Mouse (Mus musculus) adrenal gland, postnatal 14 days (tissue): ENCODE measurements at regions not wholly inside any gene's neighbourhood (a gene's known extent, or its start where the extent isn't known, plus 50 kb on each side); places are given as distances from the start of the nearest gene placed in this dataset.
A peak's percentile ranks its signal among the peaks of the same experiment; 100 is the strongest.

Source experiments
- DNase-seq: peaks from one replicate; pipeline ENCODE4 v3.0.0; 2021; ENCODE audit warnings: mixed read lengths

GRCm38 (mm10) chr13:64007688-64008087, 81.3 kb downstream of the Hsd17b3 start:
- peak; percentile 34 for DNase-seq

GRCm38 (mm10) chr13:64002945-64003459, 86.0 kb downstream of the Hsd17b3 start:
- no peak for DNase-seq

- no peak for DNase-seq
These were observed 88.7 kb downstream of the Hsd17b3 start for GRCm38 (mm10) chr13:64000303-64000702.

- no peak for DNase-seq
These were observed 90.4 kb downstream of the Hsd17b3 start for GRCm38 (mm10) chr13:63998647-63999046.

GRCm38 (mm10) chr13:63993857-63994477, 95.1 kb downstream of the Hsd17b3 start:
- no peak for DNase-seq

- no peak for DNase-seq
These were observed 96.0 kb downstream of the Hsd17b3 start for GRCm38 (mm10) chr13:63992989-63993388.

- DNase-seq: peak; percentile 16
These were observed 98.5 kb downstream of the Hsd17b3 start for GRCm38 (mm10) chr13:63990480-63990958.

- DNase-seq: no peak
These were observed 99.3 kb downstream of the Hsd17b3 start for GRCm38 (mm10) chr13:63989769-63990168.

GRCm38 (mm10) chr13:63988263-63988662, 100.8 kb downstream of the Hsd17b3 start:
- DNase-seq: no peak

- no peak for DNase-seq
These were observed 102.3 kb downstream of the Hsd17b3 start for GRCm38 (mm10) chr13:63986681-63987080.

GRCm38 (mm10) chr13:63985590-63985989, 103.4 kb downstream of the Hsd17b3 start:
- DNase-seq: no peak

GRCm38 (mm10) chr13:63985086-63985485, 103.9 kb downstream of the Hsd17b3 start:
- DNase-seq: no peak

GRCm38 (mm10) chr13:63980012-63980691, 108.9 kb downstream of the Hsd17b3 start:
- no peak for DNase-seq

- no peak for DNase-seq
These were observed 109.4 kb downstream of the Hsd17b3 start for GRCm38 (mm10) chr13:63979581-63979980.

- no peak for DNase-seq
These were observed 119.1 kb downstream of the Hsd17b3 start for GRCm38 (mm10) chr13:63969907-63970306.

GRCm38 (mm10) chr13:63968623-63969022, 120.4 kb downstream of the Hsd17b3 start:
- no peak for DNase-seq

GRCm38 (mm10) chr13:63957098-63957497, 131.9 kb downstream of the Hsd17b3 start:
- no peak for DNase-seq

GRCm38 (mm10) chr13:63954305-63954704, 134.7 kb downstream of the Hsd17b3 start:
- DNase-seq: no peak

- peak; percentile 51 for DNase-seq
These were observed 136.9 kb downstream of the Hsd17b3 start for GRCm38 (mm10) chr13:63951922-63952734.

GRCm38 (mm10) chr13:63951136-63951535, 136.1 kb downstream of the Ercc6l2 start:
- DNase-seq: peak; percentile 21
